Mouse (Mus musculus) stomach, postnatal 0 days (tissue): ENCODE results near the gene Ctc1. TPM values are rescaled to one million over a fixed set of nuclear protein-coding genes. Genes with fewer than 3 reads are reported as not detected.
A peak's percentile ranks its signal among the peaks of the same experiment; 100 is the strongest.
"Not testable (repeated sequence)": the region's sequence is repeated elsewhere in the genome, so short reads cannot be mapped to it uniquely, and the experiment has no call there.

Experiments
- ATAC-seq: fragments of 200-750 bp; cut with Nextera tagmentation; 2 replicates; pipeline ENCODE4 v1.8.0; 2017; ENCODE audit not compliant: low FRiP score, low TSS enrichment
- DNase-seq: peaks from one replicate; pipeline ENCODE4 v3.0.0-alpha.2; 2016; ENCODE audit warnings: low spot score
- H3K27ac ChIP-seq: fragments of 300-500 bp; sonication (generic); replicated peaks from 2 replicates; pipeline ENCODE4 v1.5.1; 2014; ENCODE audit warnings: mild to moderate bottlenecking, control low read depth
- H3K27me3 ChIP-seq: fragments of 300-500 bp; sonication (generic); 2 replicates; pipeline ENCODE4 v1.6.1; 2014; ENCODE audit warnings: low read length; ENCODE audit not compliant: control insufficient read depth, insufficient read depth
- H3K36me3 ChIP-seq: fragments of 300-500 bp; sonication (generic); 2 replicates; pipeline ENCODE4 v1.6.1; 2014; ENCODE audit warnings: low read length, mixed read lengths; ENCODE audit not compliant: control insufficient read depth, insufficient read depth
- H3K4me1 ChIP-seq: fragments of 300-500 bp; sonication (generic); replicated peaks from 2 replicates; pipeline ENCODE4 v1.6.1; 2014; ENCODE audit warnings: antibody characterized with exemption; ENCODE audit not compliant: control insufficient read depth, insufficient read depth
- H3K4me2 ChIP-seq: fragments of 300-500 bp; sonication (generic); replicated peaks from 2 replicates; pipeline ENCODE4 v1.6.1; 2014; ENCODE audit warnings: low read depth, mild to moderate bottlenecking, control low read depth, moderate library complexity
- H3K4me3 ChIP-seq: fragments of 300-500 bp; sonication (generic); 2 replicates; pipeline ENCODE4 v1.5.1; 2014; ENCODE audit warnings: low read depth, low read length, control low read depth
- H3K9ac ChIP-seq: fragments of 300-500 bp; sonication (generic); 2 replicates; pipeline ENCODE4 v1.6.1; 2014; ENCODE audit warnings: mild to moderate bottlenecking, low read length, control low read depth, mixed read lengths
- H3K9me3 ChIP-seq: fragments of 300-500 bp; sonication (generic); 2 replicates; pipeline ENCODE4 v1.6.1; 2016; ENCODE audit warnings: low read length; ENCODE audit not compliant: control insufficient read depth
- CTCF ChIP-seq: IDR thresholded peaks from 2 replicates; pipeline ENCODE4 v1.5.1; 2016; ENCODE audit warnings: antibody characterized with exemption, low read depth, mild to moderate bottlenecking, moderate library complexity
- EP300 ChIP-seq: optimal IDR thresholded peaks from 2 replicates; pipeline ENCODE3; 2016; ENCODE audit warnings: antibody characterized with exemption
- WGBS: fragments of 180-500 bp; shearing (Covaris S2); extraction: QIAGEN DNeasy Blood & Tissue Kit; methylation state at CpG from one replicate; pipeline ENCODE4 v1.1.7; 2014; 5-methylcytosine and 5-hydroxymethylcytosine counted together
- polyA plus RNA-seq: library from polyadenylated mRNA; unstranded; fragments of >200 nt; fragmentation: Nextera tagmentation; extraction: Ambion mirVana; gene quantifications from 2 replicates; pipeline ENCODE4 v1.2.1, GENCODE M21; 2015

Gene Ctc1
- polyA plus RNA-seq, 1 experiment from 2014 or later, result 11.1 TPM

DNA sequence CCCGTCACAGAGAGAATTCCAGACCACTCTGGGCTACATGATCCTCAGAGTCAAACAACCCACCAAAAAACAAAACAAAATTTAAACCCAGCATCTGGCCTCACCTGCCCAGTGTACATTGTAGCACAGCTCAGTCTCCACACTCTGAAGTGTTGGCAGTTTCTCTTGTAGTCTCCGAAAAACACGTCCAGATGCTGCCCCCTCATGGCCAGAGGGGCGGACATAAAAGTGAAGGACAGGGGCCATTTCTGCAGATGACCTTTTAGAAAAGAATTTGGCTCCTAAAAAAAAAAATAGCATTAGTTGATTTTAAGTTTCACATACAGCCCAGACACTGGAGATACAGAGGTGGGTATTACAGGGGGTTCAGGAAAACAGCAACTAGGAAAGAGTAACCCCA is 12.1 kb upstream of the Ctc1 start:
- WGBS, result 50% methylated on average over 4 of the region's 4 CpGs
- no peak overlapping the region for H3K4me2 ChIP-seq
- TF ChIP-seq CTCF, result peak; percentile 49
- TF ChIP-seq EP300, result no peak
- H3K36me3 ChIP-seq, result peaks cover 21% of the 10 kb centered on the region
- no peak overlapping the region for H3K9ac ChIP-seq
- DNase-seq, result no peak
- ATAC-seq, result no peak
- H3K9me3 ChIP-seq, result no peaks in the 10 kb centered on the region
- H3K4me3 ChIP-seq, result no peak overlapping the region
- H3K27ac ChIP-seq, result no peak overlapping the region
- no peaks in the 10 kb centered on the region for H3K4me1 ChIP-seq
- H3K27me3 ChIP-seq, result no peaks in the 10 kb centered on the region

DNA sequence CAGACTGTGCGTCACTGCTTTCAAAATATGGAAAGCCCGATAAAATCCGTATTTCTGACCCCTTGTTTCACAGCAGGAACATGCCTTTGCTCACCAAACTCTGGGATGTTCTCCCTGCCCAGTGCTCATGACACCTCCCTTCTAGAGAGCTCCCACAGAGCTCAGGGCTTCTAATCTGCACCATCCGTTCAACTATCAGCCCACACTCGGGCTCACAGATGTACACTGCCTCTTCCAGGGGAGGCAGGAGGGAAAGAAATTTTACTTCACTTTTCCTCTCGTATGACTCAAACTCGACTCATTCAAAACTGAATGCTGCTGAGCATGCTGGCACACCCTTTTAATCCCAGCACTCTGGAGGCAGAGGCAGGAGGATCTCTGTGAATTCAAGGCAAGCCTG is 10.5 kb upstream of the Ctc1 start:
- H3K27me3 ChIP-seq, result no peaks in the 10 kb centered on the region
- DNase-seq, result no peak
- 86% methylated on average over 7 of the region's 7 CpGs for WGBS
- no peak overlapping the region for H3K9ac ChIP-seq
- no peaks in the 10 kb centered on the region for H3K4me1 ChIP-seq
- TF ChIP-seq CTCF, result no peak
- no peak for TF ChIP-seq EP300
- H3K36me3 ChIP-seq, result peaks cover 12% of the 10 kb centered on the region
- H3K9me3 ChIP-seq, result no peaks in the 10 kb centered on the region
- no peak overlapping the region for H3K4me3 ChIP-seq
- H3K27ac ChIP-seq, result no peak overlapping the region
- ATAC-seq, result no peak
- H3K4me2 ChIP-seq, result no peak overlapping the region

DNA sequence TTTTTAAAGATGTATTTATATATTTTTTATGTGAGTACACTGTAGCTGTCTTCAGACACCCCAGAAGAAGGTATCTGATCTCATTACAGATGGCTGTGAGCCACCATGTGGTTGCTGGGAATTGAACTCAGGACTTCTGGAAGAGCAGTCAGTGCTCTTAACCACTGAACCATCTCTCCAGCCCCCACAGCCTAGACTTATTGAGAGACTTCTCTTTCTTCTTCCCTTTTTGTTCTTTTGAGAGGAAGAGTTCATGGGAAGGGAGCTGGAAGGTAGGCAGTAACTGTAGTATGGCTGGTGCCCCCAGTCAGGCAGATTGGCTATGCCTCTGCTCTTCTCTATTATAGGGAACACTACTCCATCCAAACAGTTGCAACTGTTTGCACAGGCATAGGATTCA is 9.1 kb upstream of the Ctc1 start:
- H3K27ac ChIP-seq, H3K9ac ChIP-seq, H3K9me3 ChIP-seq, ATAC-seq, H3K27me3 ChIP-seq, H3K4me1 ChIP-seq, H3K4me2 ChIP-seq, H3K4me3 ChIP-seq, H3K36me3 ChIP-seq, DNase-seq: not testable (repeated sequence)

DNA sequence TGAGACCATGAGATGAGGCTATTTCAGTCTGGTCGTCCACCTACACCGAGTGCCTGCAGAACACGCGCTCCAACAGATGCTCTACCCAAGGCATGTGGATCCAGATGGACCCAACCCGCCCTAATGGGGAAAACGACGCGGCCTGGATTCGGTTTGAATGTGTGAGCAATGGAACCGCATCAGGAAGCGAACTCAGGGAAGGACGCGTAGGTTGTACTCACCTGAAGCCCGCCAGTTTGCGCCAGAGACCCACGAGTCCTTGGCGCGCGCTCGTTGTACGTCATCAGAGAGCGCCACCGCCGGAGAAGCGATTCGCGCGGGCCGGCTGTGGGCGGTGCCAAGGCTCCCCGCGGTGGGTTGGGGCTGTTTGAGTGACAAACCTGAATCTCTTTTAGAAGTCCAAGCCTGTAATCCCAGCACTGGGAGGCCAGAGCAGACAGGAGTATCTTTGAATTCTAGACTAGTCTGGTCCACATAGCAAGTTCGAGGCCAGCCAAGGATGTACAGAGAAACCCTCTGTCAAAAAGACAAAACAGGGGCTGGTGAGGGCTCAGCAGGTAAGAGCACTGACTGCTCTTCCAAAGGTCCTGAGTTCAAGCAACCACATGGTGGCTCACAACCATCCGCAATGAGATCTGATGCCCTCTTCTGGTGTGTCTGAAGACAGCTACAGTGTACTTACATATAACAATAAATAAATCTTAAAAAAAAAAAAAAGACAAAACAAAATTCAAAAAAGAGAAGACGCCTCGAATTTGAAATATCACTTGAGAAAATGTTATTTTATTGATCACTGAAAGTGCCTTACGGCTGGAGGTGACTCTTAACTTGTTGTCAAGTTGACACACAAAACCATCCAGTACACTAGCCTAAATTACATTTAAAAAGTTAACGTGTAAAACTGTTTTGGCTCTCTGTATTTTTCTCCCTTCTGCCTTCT is 7.3 kb upstream of the Ctc1 start, which contains the start of gene Pfas:
Gene Pfas (minus strand): TSS at position 279 of the 940 bp plus-strand sequence.
- Histone ChIP-seq H3K4me1 (no peaks in the 10 kb centered on the region), H3K27me3 (no peaks in the 10 kb centered on the region), H3K36me3 (no peaks in the 10 kb centered on the region), H3K4me2 (peak within 1 kb of the TSS; percentile 71), H3K27ac (peak within 1 kb of the TSS; percentile 58), H3K4me3 (peak within 1 kb of the TSS; percentile 65), H3K9ac (peak within 1 kb of the TSS; percentile 70), H3K9me3 (no peaks in the 10 kb centered on the region)
- peak; percentile 80 for ATAC-seq
- no peak for TF ChIP-seq EP300
- no peak; the same call in 1 of the 2 replicates for TF ChIP-seq CTCF
- DNase-seq, result peak; percentile 93
- 9% methylated on average over 38 of the region's 38 CpGs for WGBS

DNA sequence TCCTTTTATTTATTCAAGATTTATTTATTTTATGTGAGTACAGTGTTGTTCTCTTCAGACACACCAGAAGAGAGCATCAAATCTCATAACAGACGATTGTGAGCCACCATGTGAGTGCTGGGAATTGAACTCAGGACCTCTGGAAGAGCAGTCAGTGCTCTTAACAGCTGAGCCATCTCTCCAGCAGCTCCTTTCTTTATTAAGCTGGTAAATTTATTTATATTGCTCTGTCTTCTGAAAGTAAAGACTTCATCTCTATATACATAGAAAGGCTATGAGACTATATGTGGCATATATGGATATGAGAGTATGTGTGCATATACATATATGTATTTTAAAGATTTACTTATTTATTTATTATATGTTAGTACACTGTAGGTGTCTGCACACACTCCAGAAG is 6.2 kb upstream of the Ctc1 start:
- no peak overlapping the region for H3K27ac ChIP-seq
- 89% methylated on average over 1 of the region's 1 CpGs for WGBS
- H3K4me1 ChIP-seq, result no peaks in the 10 kb centered on the region
- H3K4me3 ChIP-seq, result no peak overlapping the region
- no peaks in the 10 kb centered on the region for H3K27me3 ChIP-seq
- TF ChIP-seq EP300 (no peak), CTCF (no peak)
- no peaks in the 10 kb centered on the region for H3K36me3 ChIP-seq
- H3K9me3 ChIP-seq, result no peaks in the 10 kb centered on the region
- DNase-seq, result no peak
- no peak overlapping the region for H3K4me2 ChIP-seq
- ATAC-seq, result no peak
- no peak overlapping the region for H3K9ac ChIP-seq
